9 mouse cellular contexts compared by ENCODE assay signal in genomic region chr2:24048480-24049097, GRCm38 (mm10). TPM values are rescaled to one million over a fixed set of nuclear protein-coding genes. Genes with fewer than 3 reads are reported as not detected.
A peak's percentile ranks its signal among the peaks of the same experiment; 100 is the strongest.
DNase-seq lines count a peak whose midpoint lies in the region; ATAC-seq and TF ChIP-seq lines count a peak whose summit lies in the region.
"Had no signal": no experiment of that assay in that cellular context is flagged by ENCODE, and none has a peak within 500 bp of the region (broad histone marks: within the 10 kb centered on the region; RNA-seq: fewer than 3 reads in every experiment).

No protein-coding gene starts in this region.

- H3K27me3 ChIP-seq in erythroblast, embryonic 14.5 days (ENCODE audit: control insufficient read depth) = no peaks in the 10 kb centered on the region
- H3K27me3 ChIP-seq in forebrain, postnatal 0 days (ENCODE audit: insufficient read depth, low read length) = no peaks in the 10 kb centered on the region
- no peaks in the 10 kb centered on the region for H3K27me3 ChIP-seq in liver, embryonic 15.5 days
- H3K27me3 ChIP-seq in neural tube, embryonic 12.5 days (replicated peaks) = no peaks in the 10 kb centered on the region

- ATAC-seq in erythroblast, adult 5-6 weeks (replicated peaks; ENCODE audit: low FRiP score, poor library complexity, severe bottlenecking) = no peak
- peak; percentile 96 for ATAC-seq in forebrain, postnatal 0 days
- no peak for ATAC-seq in liver, embryonic 15.5 days (ENCODE audit: insufficient read depth)
- ATAC-seq in neural tube, embryonic 12.5 days (ENCODE audit: low FRiP score, low read depth) = peak; percentile 92

- peaks cover 2% of the 10 kb centered on the region for H3K4me1 ChIP-seq in erythroblast, embryonic 14.5 days (ENCODE audit: control insufficient read depth)
- no peaks in the 10 kb centered on the region for H3K4me1 ChIP-seq in forebrain, postnatal 0 days (ENCODE audit: insufficient read depth)
- 0 out of 2 replicates have a peak, but pooled peaks cover 3% of the 10 kb centered on the region for H3K4me1 ChIP-seq in liver, embryonic 15.5 days (replicated peaks)
- peaks cover 5% of the 10 kb centered on the region for H3K4me1 ChIP-seq in neural tube, embryonic 12.5 days

- 2% methylated on average over 16 of the region's 16 CpGs for WGBS in forebrain, postnatal 0 days
- 3% methylated on average over 16 of the region's 16 CpGs for WGBS in large intestine, adult 2 months
- 12% methylated on average over 16 of the region's 16 CpGs for WGBS in liver, embryonic 15.5 days (ENCODE audit: insufficient replicate concordance)
- 11% methylated on average over 16 of the region's 16 CpGs for WGBS in neural tube, embryonic 12.5 days

- no peaks in the 10 kb centered on the region for H3K9me3 ChIP-seq in erythroblast, embryonic 14.5 days (ENCODE audit: control insufficient read depth, low read length)
- H3K9me3 ChIP-seq in forebrain, postnatal 0 days (ENCODE audit: low read length) = no peaks in the 10 kb centered on the region
- H3K9me3 ChIP-seq in liver, embryonic 15.5 days (replicated peaks) = no peaks in the 10 kb centered on the region
- H3K9me3 ChIP-seq in neural tube, embryonic 12.5 days = no peaks in the 10 kb centered on the region

- H3K4me2 ChIP-seq in forebrain, postnatal 0 days (ENCODE audit: low read depth) = peak overlapping the region; percentile 63
- H3K4me2 ChIP-seq in liver, embryonic 15.5 days = peak overlapping the region; percentile 53
- H3K4me2 ChIP-seq in neural tube, embryonic 12.5 days (replicated peaks) = peak overlapping the region; percentile 58

- DNase-seq in forebrain, postnatal 0 days = peak; percentile 67
- DNase-seq in heart, postnatal 14 days = peak; percentile 51 to 60
- DNase-seq in large intestine, adult 2 months (ENCODE audit: low read depth, low spot score) = peak; percentile 14
- peak; percentile 27 for DNase-seq in urinary bladder, postnatal 25 days (ENCODE audit: low spot score)

- intact Hi-C loops in heart, postnatal 14 days (cut with DNase I) = no loop called here

- no peak for TF ChIP-seq CTCF in forebrain, postnatal 0 days (IDR thresholded peaks at IDR 0.05; ENCODE audit: low read depth)

- peak overlapping the region; percentile 28 for H3K4me3 ChIP-seq in erythroblast, embryonic 14.5 days (replicated peaks)
- peak overlapping the region; percentile 46 for H3K4me3 ChIP-seq in forebrain, postnatal 0 days (ENCODE audit: low read depth, low read length)
- H3K4me3 ChIP-seq in liver, embryonic 15.5 days (replicated peaks) = peak overlapping the region; percentile 34
- H3K4me3 ChIP-seq in neural tube, embryonic 12.5 days = peak overlapping the region; percentile 22
- H3K4me3 ChIP-seq: myocyte had no signal

- H3K9ac ChIP-seq in forebrain, postnatal 0 days = peak overlapping the region; percentile 60
- H3K9ac ChIP-seq in liver, embryonic 15.5 days = no peak overlapping the region
- no peak overlapping the region for H3K9ac ChIP-seq in neural tube, embryonic 12.5 days

- H3K36me3 ChIP-seq in erythroblast, embryonic 14.5 days (ENCODE audit: control insufficient read depth) = no peaks in the 10 kb centered on the region
- no peaks in the 10 kb centered on the region for H3K36me3 ChIP-seq in forebrain, postnatal 0 days (ENCODE audit: insufficient read depth)
- H3K36me3 ChIP-seq in liver, embryonic 15.5 days (replicated peaks) = no peaks in the 10 kb centered on the region
- no peaks in the 10 kb centered on the region for H3K36me3 ChIP-seq in neural tube, embryonic 12.5 days

- peak overlapping the region; percentile 47 for H3K27ac ChIP-seq in forebrain, postnatal 0 days (ENCODE audit: low read depth, low read length)
- H3K27ac ChIP-seq in liver, embryonic 15.5 days (replicated peaks) = no peak overlapping the region
- H3K27ac ChIP-seq in neural tube, embryonic 12.5 days = no peak overlapping the region

RNA-seq across cellular contexts. Expression of gene Hnmt, which starts 0.6 kb away (rescaled TPM):
- not detected in 2 replicates for polyA plus RNA-seq in erythroblast, embryonic 14.5 days (2012)
- 5.4 and 9.8 TPM in 2 replicates for total RNA-seq in erythroblast, adult 5-6 weeks (2015; ENCODE audit: low replicate concordance)
- 8.6 TPM in 2 replicates for total RNA-seq in erythroblast, adult 5-6 weeks (2017; ENCODE audit: low replicate concordance)
- total RNA-seq in forebrain, postnatal 0 days (2014; rRNA removed) = 15.6 and 25.5 TPM in 2 replicates
- polyA plus RNA-seq in forebrain, postnatal 0 days (2015; fragmentation: Nextera tagmentation; extraction: Ambion mirVana) = 15.1 and 18.9 TPM in 2 replicates
- 10 to 100 TPM; 12.0 to 14.0 TPM for total RNA-seq in heart, postnatal 14 days (2021)
- 0.32 and 0.69 TPM in 2 replicates for polyA plus RNA-seq in large intestine, adult 2 months (2012; rRNA removed)
- polyA plus RNA-seq in liver, embryonic 15.5 days (2015; fragmentation: Nextera tagmentation; extraction: Ambion mirVana) = 0.36 and 0.51 TPM in 2 replicates
- polyA plus RNA-seq in neural tube, embryonic 12.5 days (2016; fragmentation: Nextera tagmentation; extraction: Ambion mirVana) = 0.93 and 1.1 TPM in 2 replicates
- polyA plus RNA-seq: myocyte had no signal

RNA-seq across cellular contexts. Expression of gene Tbpl2, which starts 47.8 kb away (rescaled TPM):
- polyA plus RNA-seq in erythroblast, embryonic 14.5 days (2012) = not detected in 2 replicates
- not detected in 2 replicates for total RNA-seq in erythroblast, adult 5-6 weeks (2015; ENCODE audit: low replicate concordance)
- total RNA-seq in erythroblast, adult 5-6 weeks (2017; ENCODE audit: low replicate concordance) = not detected in 2 replicates
- not detected in 2 replicates for total RNA-seq in forebrain, postnatal 0 days (2014; rRNA removed)
- not detected in 2 replicates for polyA plus RNA-seq in forebrain, postnatal 0 days (2015; fragmentation: Nextera tagmentation; extraction: Ambion mirVana)
- not detected for total RNA-seq in heart, postnatal 14 days (2021)
- polyA plus RNA-seq in large intestine, adult 2 months (2012; rRNA removed) = not detected in 2 replicates
- not detected in 2 replicates for polyA plus RNA-seq in liver, embryonic 15.5 days (2015; fragmentation: Nextera tagmentation; extraction: Ambion mirVana)
- polyA plus RNA-seq in neural tube, embryonic 12.5 days (2016; fragmentation: Nextera tagmentation; extraction: Ambion mirVana) = not detected in 2 replicates
- polyA plus RNA-seq: myocyte had no signal

Comparison
In these comparisons a context has a peak if more than half of its experiments do, and no peak if none do; other contexts are left out.
1. ATAC-seq: peak in forebrain, postnatal 0 days (single experiment) and neural tube, embryonic 12.5 days (single experiment); none in erythroblast, adult 5-6 weeks (single experiment) and liver, embryonic 15.5 days (single experiment).
2. DNase-seq: peak in every context shown above with its lines; median percentile 67 in forebrain, postnatal 0 days; 56 in heart, postnatal 14 days; 27 in urinary bladder, postnatal 25 days; 14 in large intestine, adult 2 months.
3. Peak in every context shown above with its lines, with median percentiles within 50 percentile points of each other: H3K4me3 ChIP-seq and H3K4me2 ChIP-seq.